Mouse (Mus musculus) kidney, postnatal 14 days (tissue): ENCODE results near the gene Olfr1295.

Source experiments
- DNase-seq: peaks from one replicate; pipeline ENCODE4 v3.0.0; 2022; ENCODE audit warnings: mixed read lengths

The Olfr1295 gene

DNA sequence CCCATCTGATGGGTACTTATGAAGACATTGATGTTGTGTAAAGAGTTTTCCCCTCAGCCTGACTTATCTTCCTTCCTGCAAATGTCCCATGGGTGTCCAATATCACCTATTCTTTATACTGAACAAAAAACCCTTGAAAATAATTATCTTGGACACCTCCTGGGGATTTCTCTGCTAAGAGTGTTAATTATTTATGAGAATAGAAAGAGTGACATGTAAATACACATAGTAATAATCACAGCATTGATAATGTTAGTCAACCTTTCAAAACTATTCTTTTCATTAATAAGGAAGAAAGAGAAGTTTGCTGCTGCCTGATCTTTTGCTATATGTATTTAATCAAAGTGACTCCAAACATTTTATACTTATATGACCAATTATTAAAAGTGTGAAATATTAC lies at the start of gene Olfr1295:
TSS of gene Olfr1295 (minus strand) at position 101 of the 400 bp plus-strand sequence.
- DNase-seq: no peak

DNA sequence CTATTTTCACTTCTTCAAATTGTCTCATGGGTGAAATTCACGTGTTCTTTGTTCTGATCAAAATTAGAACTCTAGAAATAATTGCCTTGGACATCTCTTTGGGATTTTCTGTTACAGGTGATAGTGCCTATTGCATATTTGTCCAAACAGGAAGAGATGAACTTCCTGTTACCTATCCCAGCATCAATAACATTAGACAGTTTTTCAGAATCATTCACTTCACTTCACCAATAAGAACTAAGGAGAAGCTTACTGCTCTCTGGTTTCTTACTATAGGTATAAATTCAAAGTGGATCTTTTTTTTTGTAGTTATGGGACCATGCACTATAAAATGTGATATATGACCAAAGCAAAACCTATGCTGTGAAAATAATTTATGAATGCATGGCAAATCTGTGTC lies 29.3 kb downstream of the Olfr1295 start, which contains the start of gene Olfr1294:
TSS of gene Olfr1294 (minus strand) at position 101 of the 400 bp plus-strand sequence.
- DNase-seq: no peak

DNA sequence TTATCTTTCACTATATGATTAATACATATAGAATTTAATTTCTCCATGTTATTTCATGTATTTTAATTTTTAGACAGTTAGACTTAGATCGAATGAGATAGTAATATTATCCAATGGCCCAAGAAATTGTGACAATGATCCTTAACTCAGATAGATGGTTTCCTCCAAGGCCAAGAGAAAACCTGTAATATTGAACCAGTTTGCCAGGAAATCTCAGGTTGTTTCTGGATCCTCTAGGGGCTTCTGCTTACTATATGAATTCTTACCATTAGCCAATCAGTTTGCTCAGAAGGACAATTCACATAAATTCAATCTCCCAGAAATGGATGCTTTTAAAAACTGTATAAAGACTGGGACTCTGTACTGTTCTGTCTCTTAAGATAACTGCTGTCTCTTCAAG lies 44.6 kb downstream of the Olfr1295 start, which contains the start of gene Olfr1293-ps:
TSS of gene Olfr1293-ps (plus strand) at position 301 of the 400 bp plus-strand sequence.
- DNase-seq: no peak

DNA sequence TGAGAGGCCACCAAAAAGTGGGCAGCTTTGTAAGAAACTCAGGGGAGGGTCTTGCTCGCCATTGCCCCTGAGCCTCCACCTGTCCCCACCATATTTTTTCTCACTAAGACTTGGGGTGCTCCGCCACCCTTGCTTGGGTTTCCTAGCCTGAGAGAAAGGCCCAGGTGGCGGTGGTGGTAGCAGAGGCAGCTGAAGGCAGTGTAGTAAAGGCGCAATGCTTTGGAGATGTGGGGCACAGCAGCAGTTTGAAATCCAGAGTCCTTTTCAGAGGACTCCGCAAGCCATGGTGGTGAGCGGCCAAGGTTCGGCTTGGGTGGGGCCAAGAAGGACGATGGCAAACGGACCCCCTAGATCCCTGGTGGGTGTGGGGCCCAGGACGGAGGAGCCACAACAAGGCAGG lies 52.0 kb downstream of the Olfr1295 start:
- DNase-seq: no peak
